Mouse (Mus musculus): ENCODE measurements at regions not wholly inside any gene's neighbourhood (a gene's known extent, or its start where the extent isn't known, plus 50 kb on each side); places are given as distances from the start of the nearest gene placed in this dataset. TPM values are rescaled to one million over a fixed set of nuclear protein-coding genes. Genes with fewer than 3 reads are reported as not detected.

Small RNAs in the stretch of these regions (microRNA-seq; reads per million reads assigned to microRNA genes)
- gene Gm26469: not detected
